Comparison of ENCODE assay signal across 14 mouse cellular contexts in the genomic region with DNA sequence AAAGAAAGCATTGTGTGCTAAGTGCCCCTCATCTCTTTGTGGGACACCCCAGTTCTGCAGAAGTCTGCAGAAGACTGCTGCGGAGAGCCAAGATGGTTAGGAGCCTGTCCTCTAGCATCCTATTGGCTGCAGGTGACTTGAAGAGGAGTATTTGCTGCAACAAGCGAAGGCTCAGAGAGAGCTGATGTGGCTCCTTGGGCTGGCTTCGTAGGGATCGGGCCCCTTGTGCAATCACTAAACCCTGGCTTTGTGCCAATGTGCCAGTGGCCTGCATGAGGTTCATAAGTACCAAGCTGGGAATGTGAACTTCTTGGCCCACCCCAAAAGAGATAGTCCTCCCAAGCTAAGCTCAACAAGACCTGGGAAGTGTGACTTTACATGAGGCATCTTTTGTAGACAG.
DNase-seq lines count a peak whose midpoint lies in the region; ATAC-seq and TF ChIP-seq lines count a peak whose summit lies in the region.
"Had no signal": no experiment of that assay in that cellular context is flagged by ENCODE, and none has a peak within 500 bp of the region (broad histone marks: within the 10 kb centered on the region; RNA-seq: fewer than 3 reads in every experiment).

No protein-coding gene starts in this region.

- no peak overlapping the region; the same call in 1 of the 2 replicates for H3K27ac ChIP-seq in heart, embryonic 12.5 days (ENCODE audit: poor library complexity, severe bottlenecking)
- peak overlapping the region; percentile 87 for H3K27ac ChIP-seq in layer of hippocampus, adult 2 months
- 0 out of 2 replicates have a peak overlapping the region, but pooled peaks have one; percentile 15 for H3K27ac ChIP-seq in lung, embryonic 16.5 days (ENCODE audit: low read length)

- peak; percentile 96 for DNase-seq in heart, adult 11 months
- no peak for DNase-seq in layer of hippocampus, adult 2 months (ENCODE audit: low spot score in 2 of 2)
- DNase-seq in layer of hippocampus, adult 8-10 months (ENCODE audit: low spot score in 2 of 2), result no peak
- DNase-seq in adrenal gland, adult 2 months, result peak; percentile 71
- DNase-seq in retina, embryonic 14.5 days (ENCODE audit: low spot score), result no peak
- no peak for DNase-seq in cerebellum, postnatal 14 days
- DNase-seq: B cell, adult 2 months; cerebellum, adult 11-12 months; kidney, adult 11 months; thymus, postnatal 4 days had no signal

- H3K9me3 ChIP-seq in heart, embryonic 12.5 days (replicated peaks), result no peaks in the 10 kb centered on the region
- no peaks in the 10 kb centered on the region for H3K9me3 ChIP-seq in lung, embryonic 16.5 days (ENCODE audit: control insufficient read depth, low read length)
- H3K9me3 ChIP-seq: G1E; limb, embryonic 13.5 days had no signal

- TF ChIP-seq CTCF in layer of hippocampus, adult 2 months (conservative IDR thresholded peaks at IDR 0.05), result no peak

- no peaks in the 10 kb centered on the region for H3K27me3 ChIP-seq in heart, embryonic 12.5 days (replicated peaks)
- no peaks in the 10 kb centered on the region for H3K27me3 ChIP-seq in lung, embryonic 16.5 days (ENCODE audit: control insufficient read depth, insufficient read depth, low read depth, low read length)
- H3K27me3 ChIP-seq: limb, embryonic 13.5 days had no signal

- no peak overlapping the region for H3K4me3 ChIP-seq in heart, embryonic 12.5 days
- no peak overlapping the region for H3K4me3 ChIP-seq in layer of hippocampus, adult 2 months
- no peak overlapping the region for H3K4me3 ChIP-seq in lung, embryonic 16.5 days (ENCODE audit: low read length)
- H3K4me3 ChIP-seq: limb, embryonic 13.5 days had no signal

- H3K4me2 ChIP-seq in heart, embryonic 12.5 days, result no peak overlapping the region
- H3K4me2 ChIP-seq in lung, embryonic 16.5 days (ENCODE audit: low read depth, low read length), result no peak overlapping the region
- H3K4me2 ChIP-seq: limb, embryonic 13.5 days had no signal

- H3K9ac ChIP-seq in heart, embryonic 12.5 days, result no peak overlapping the region
- H3K9ac ChIP-seq in lung, embryonic 16.5 days (ENCODE audit: low read length), result no peak overlapping the region
- H3K9ac ChIP-seq: limb, embryonic 13.5 days had no signal

- WGBS in heart, embryonic 12.5 days, result 71% methylated on average over 4 of the region's 4 CpGs
- 42% methylated on average over 4 of the region's 4 CpGs for WGBS in lung, embryonic 16.5 days

- H3K36me3 ChIP-seq in heart, embryonic 12.5 days, result no peaks in the 10 kb centered on the region
- no peaks in the 10 kb centered on the region for H3K36me3 ChIP-seq in lung, embryonic 16.5 days (ENCODE audit: control insufficient read depth, insufficient read depth, low read length)
- H3K36me3 ChIP-seq: G1E; limb, embryonic 13.5 days had no signal

- ATAC-seq in heart, embryonic 12.5 days (ENCODE audit: insufficient number of reproducible peaks, low FRiP score), result no peak
- ATAC-seq in lung, embryonic 16.5 days (ENCODE audit: low read depth), result no peak

- H3K4me1 ChIP-seq in heart, embryonic 12.5 days (replicated peaks), result peaks cover 51% of the 10 kb centered on the region
- H3K4me1 ChIP-seq in lung, embryonic 16.5 days (replicated peaks; ENCODE audit: control insufficient read depth, insufficient read depth, low read length), result peaks cover 35% of the 10 kb centered on the region

Comparison
In these comparisons a context has a peak if more than half of its experiments do, and no peak if none do; other contexts are left out.
1. DNase-seq: peak in heart, adult 11 months (single experiment) and adrenal gland, adult 2 months (single experiment); none in layer of hippocampus, adult 2 months (0 of 2), layer of hippocampus, adult 8-10 months (0 of 2), retina, embryonic 14.5 days (single experiment) and cerebellum, postnatal 14 days (0 of 2).